Mouse (Mus musculus) midbrain, embryonic 16.5 days (tissue): ENCODE data around the gene Zfp57. TPM values are rescaled to one million over a fixed set of nuclear protein-coding genes. Genes with fewer than 3 reads are reported as not detected.

ENCODE experiments used
- ATAC-seq: fragments of 200-750 bp; cut with Nextera tagmentation; 2 replicates; pipeline ENCODE4 v1.8.0; 2017; ENCODE audit warnings: moderate TSS enrichment
- H3K27ac ChIP-seq: fragments of 300-500 bp; sonication (generic); 2 replicates; pipeline ENCODE4 v1.5.1; 2014; ENCODE audit warnings: mild to moderate bottlenecking, low read length, mixed read lengths
- H3K27me3 ChIP-seq: fragments of 300-500 bp; sonication (generic); 2 replicates; pipeline ENCODE4 v1.6.1; 2014; ENCODE audit warnings: low read depth, low read length, mixed read lengths; ENCODE audit not compliant: control insufficient read depth, insufficient read depth
- H3K36me3 ChIP-seq: fragments of 300-500 bp; sonication (generic); 2 replicates; pipeline ENCODE4 v1.6.1; 2014; ENCODE audit warnings: mild to moderate bottlenecking, low read length, moderate library complexity, mixed read lengths; ENCODE audit not compliant: control insufficient read depth, insufficient read depth
- H3K4me1 ChIP-seq: fragments of 300-500 bp; sonication (generic); 2 replicates; pipeline ENCODE4 v1.6.1; 2014; ENCODE audit warnings: mild to moderate bottlenecking, low read length, mixed read lengths; ENCODE audit not compliant: control insufficient read depth, insufficient read depth
- H3K4me2 ChIP-seq: fragments of 300-500 bp; sonication (generic); 2 replicates; pipeline ENCODE4 v1.6.1; 2014; ENCODE audit warnings: mild to moderate bottlenecking, low read length, mixed read lengths
- H3K4me3 ChIP-seq: fragments of 300-500 bp; sonication (generic); 2 replicates; pipeline ENCODE4 v1.5.1; 2014; ENCODE audit warnings: low read depth, mild to moderate bottlenecking, low read length, moderate library complexity, mixed read lengths
- H3K9ac ChIP-seq: fragments of 300-500 bp; sonication (generic); 2 replicates; pipeline ENCODE4 v1.6.1; 2014; ENCODE audit warnings: low read depth, low read length, mixed read lengths
- H3K9me3 ChIP-seq: fragments of 300-500 bp; sonication (generic); replicated peaks from 2 replicates; pipeline ENCODE4 v1.6.1; 2014; ENCODE audit warnings: mild to moderate bottlenecking, low read length, mixed read lengths; ENCODE audit not compliant: control insufficient read depth, poor library complexity, severe bottlenecking
- WGBS: fragments of 180-500 bp; shearing (Covaris S2); extraction: QIAGEN DNeasy Blood & Tissue Kit; methylation state at CpG from one replicate; pipeline ENCODE4 v1.1.7; 2014; 5-methylcytosine and 5-hydroxymethylcytosine counted together
- polyA plus RNA-seq: library from polyadenylated mRNA; unstranded; fragments of >200 nt; fragmentation: Nextera tagmentation; extraction: Ambion mirVana; gene quantifications from 2 replicates; pipeline ENCODE4 v1.2.1, GENCODE M21; 2015

Zfp57 gene
- polyA plus RNA-seq, 1 experiment from 2014 or later, result 280 TPM

GRCm38 (mm10) chr17:37046312-37047112, 45.5 kb downstream of the Zfp57 start:
- H3K4me2 ChIP-seq, result peak overlapping the region; percentile 68
- H3K9ac ChIP-seq, result peak overlapping the region; percentile 100
- peak; percentile 50 for ATAC-seq
- no peaks in the 10 kb centered on the region for H3K27me3 ChIP-seq
- peak overlapping the region; percentile 91 for H3K4me3 ChIP-seq
- H3K4me1 ChIP-seq, result peaks cover 27% of the 10 kb centered on the region
- no peaks in the 10 kb centered on the region for H3K9me3 ChIP-seq
- peak overlapping the region; percentile 98 for H3K27ac ChIP-seq
- H3K36me3 ChIP-seq, result no peaks in the 10 kb centered on the region
- under 1% methylated on average over 27 of the region's 58 CpGs for WGBS

GRCm38 (mm10) chr17:37047332-37047976, 46.5 kb downstream of the Zfp57 start:
- H3K4me3 ChIP-seq, result peak overlapping the region; percentile 91
- H3K27me3 ChIP-seq, result no peaks in the 10 kb centered on the region
- peak overlapping the region; percentile 98 for H3K27ac ChIP-seq
- H3K36me3 ChIP-seq, result no peaks in the 10 kb centered on the region
- no peaks in the 10 kb centered on the region for H3K9me3 ChIP-seq
- peak overlapping the region; percentile 100 for H3K9ac ChIP-seq
- WGBS, result 11% methylated on average over 19 of the region's 19 CpGs
- no peak for ATAC-seq
- H3K4me2 ChIP-seq, result peak overlapping the region; percentile 68
- H3K4me1 ChIP-seq, result peaks cover 35% of the 10 kb centered on the region

DNA sequence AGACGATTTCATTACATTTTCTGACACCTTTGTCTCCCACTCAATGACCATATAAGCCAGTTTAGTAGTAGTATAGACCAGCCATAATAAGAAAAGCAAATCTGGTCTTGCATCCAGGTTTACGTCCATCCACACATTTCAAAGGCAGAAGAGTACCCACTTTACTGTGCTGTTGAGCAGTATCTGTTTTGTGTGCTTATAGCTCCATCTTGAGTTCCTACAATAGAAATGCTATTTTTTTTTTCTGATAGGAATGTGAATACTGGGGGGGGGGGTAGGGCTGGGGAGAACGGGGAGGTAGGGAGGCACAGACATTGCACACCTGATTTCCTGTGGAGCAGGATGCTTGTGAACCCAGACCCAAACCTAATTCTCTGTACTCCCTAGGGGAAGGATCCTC, 47.0 kb downstream of the Zfp57 start:
- no peaks in the 10 kb centered on the region for H3K9me3 ChIP-seq
- no peaks in the 10 kb centered on the region for H3K27me3 ChIP-seq
- 20% methylated on average over 3 of the region's 3 CpGs for WGBS
- H3K36me3 ChIP-seq, result 0 out of 2 replicates have a peak, but pooled peaks cover 2% of the 10 kb centered on the region
- peak overlapping the region; percentile 68 for H3K4me2 ChIP-seq
- no peak overlapping the region; the same call in 1 of the 2 replicates for H3K27ac ChIP-seq
- H3K9ac ChIP-seq, result peak overlapping the region; percentile 57
- peaks cover 40% of the 10 kb centered on the region for H3K4me1 ChIP-seq
- peak overlapping the region; percentile 91 for H3K4me3 ChIP-seq
- ATAC-seq, result no peak

GRCm38 (mm10) chr17:37048383-37048782, 47.4 kb downstream of the Zfp57 start:
- no peak for ATAC-seq
- no peaks in the 10 kb centered on the region for H3K9me3 ChIP-seq
- H3K9ac ChIP-seq, result peak overlapping the region; percentile 57
- 61% methylated on average over 7 of the region's 7 CpGs for WGBS
- peak overlapping the region; percentile 91 for H3K4me3 ChIP-seq
- H3K27me3 ChIP-seq, result no peaks in the 10 kb centered on the region
- peak overlapping the region; percentile 68 for H3K4me2 ChIP-seq
- H3K36me3 ChIP-seq, result 0 out of 2 replicates have a peak, but pooled peaks cover 2% of the 10 kb centered on the region
- H3K4me1 ChIP-seq, result peaks cover 43% of the 10 kb centered on the region
- no peak overlapping the region for H3K27ac ChIP-seq

GRCm38 (mm10) chr17:37049570-37050310, 48.8 kb downstream of the Zfp57 start:
- peak overlapping the region; percentile 90 for H3K27ac ChIP-seq
- 2% methylated on average over 39 of the region's 39 CpGs for WGBS
- peak; percentile 4 for ATAC-seq
- H3K9ac ChIP-seq, result peak overlapping the region; percentile 98
- H3K27me3 ChIP-seq, result no peaks in the 10 kb centered on the region
- H3K4me3 ChIP-seq, result peak overlapping the region; percentile 90
- peaks cover 45% of the 10 kb centered on the region for H3K4me1 ChIP-seq
- no peaks in the 10 kb centered on the region for H3K9me3 ChIP-seq
- peaks cover 6% of the 10 kb centered on the region for H3K36me3 ChIP-seq
- H3K4me2 ChIP-seq, result peak overlapping the region; percentile 68

GRCm38 (mm10) chr17:37050399-37050798, 49.4 kb downstream of the Zfp57 start:
- peak; percentile 65 for ATAC-seq
- no peaks in the 10 kb centered on the region for H3K27me3 ChIP-seq
- under 1% methylated on average over 22 of the region's 22 CpGs for WGBS
- H3K9me3 ChIP-seq, result no peaks in the 10 kb centered on the region
- H3K36me3 ChIP-seq, result peaks cover 10% of the 10 kb centered on the region
- H3K4me3 ChIP-seq, result peak overlapping the region; percentile 90
- H3K27ac ChIP-seq, result peak overlapping the region; percentile 90
- H3K4me1 ChIP-seq, result peaks cover 45% of the 10 kb centered on the region
- peak overlapping the region; percentile 68 for H3K4me2 ChIP-seq
- peak overlapping the region; percentile 98 for H3K9ac ChIP-seq

GRCm38 (mm10) chr17:37050876-37051275, 49.9 kb downstream of the Zfp57 start:
- WGBS, result 2% methylated on average over 27 of the region's 27 CpGs
- Histone ChIP-seq H3K27me3 (no peaks in the 10 kb centered on the region), H3K4me1 (peaks cover 45% of the 10 kb centered on the region), H3K9ac (peak overlapping the region; percentile 98), H3K27ac (peak overlapping the region; percentile 90), H3K36me3 (peaks cover 11% of the 10 kb centered on the region), H3K4me2 (peak overlapping the region; percentile 68), H3K9me3 (no peaks in the 10 kb centered on the region), H3K4me3 (peak overlapping the region; percentile 90)
- ATAC-seq, result peak; percentile 16

DNA sequence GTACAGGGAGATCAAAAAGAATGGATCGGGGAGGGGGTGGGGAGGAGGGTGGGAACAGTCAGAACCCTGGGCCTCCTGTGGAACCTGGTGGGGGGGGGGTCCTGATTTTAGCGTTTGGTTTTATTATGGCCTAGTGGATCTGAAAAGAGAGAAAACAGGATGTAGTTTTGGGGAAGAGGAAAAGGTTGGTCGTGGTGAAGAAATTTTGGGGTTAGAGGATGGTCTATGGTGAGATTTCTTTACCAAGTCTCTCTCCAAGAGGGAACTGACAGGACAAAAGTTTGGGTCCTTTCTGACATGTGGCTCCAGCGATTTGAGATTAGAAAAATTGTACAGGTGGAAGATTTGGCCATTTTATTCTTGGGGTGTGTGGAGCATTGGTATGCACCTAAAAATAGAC, 50.8 kb downstream of the Zfp57 start:
- Histone ChIP-seq H3K9ac (peak overlapping the region; percentile 98), H3K4me3 (peak overlapping the region; percentile 90), H3K4me1 (peaks cover 47% of the 10 kb centered on the region), H3K27ac (no peak overlapping the region), H3K4me2 (peak overlapping the region; percentile 68), H3K27me3 (no peaks in the 10 kb centered on the region), H3K36me3 (peaks cover 15% of the 10 kb centered on the region), H3K9me3 (no peaks in the 10 kb centered on the region)
- no peak for ATAC-seq
- 41% methylated on average over 4 of the region's 4 CpGs for WGBS
